In genomic region chr11:103003210-103003609, GRCm38 (mm10) we compare ENCODE assay signal across 8 mouse cellular contexts. TPM values are rescaled to one million over a fixed set of nuclear protein-coding genes. Genes with fewer than 3 reads are reported as not detected.
A peak's percentile ranks its signal among the peaks of the same experiment; 100 is the strongest.
DNase-seq lines count a peak whose midpoint lies in the region; ATAC-seq and TF ChIP-seq lines count a peak whose summit lies in the region.

No protein-coding gene starts in this region.

- no peaks in the 10 kb centered on the region for H3K27me3 ChIP-seq in ES-Bruce4 (ENCODE audit: control insufficient read depth, insufficient read depth, low read length, poor library complexity, severe bottlenecking)

- H3K9ac ChIP-seq in ES-Bruce4 (ENCODE audit: low read depth, poor library complexity, severe bottlenecking) = peak overlapping the region; percentile 42

- peak; percentile 67 for DNase-seq in adrenal gland, adult 8-10 months
- peak; percentile 90 for DNase-seq in gastrocnemius, postnatal 14 days
- peak; percentile 28 for DNase-seq in kidney, adult 18-20 months
- peak; percentile 45 for DNase-seq in left cerebral cortex, postnatal 4 days
- peak; percentile 75 for DNase-seq in right cerebral cortex, postnatal 25 days
- no peak for DNase-seq in cerebellum, adult 9-10 months

- peaks cover 6% of the 10 kb centered on the region for H3K4me1 ChIP-seq in ES-Bruce4 (ENCODE audit: control insufficient read depth, insufficient read depth, low read length)

- intact Hi-C loops in gastrocnemius, postnatal 14 days (cut with DNase I; ENCODE audit: low total_unique reads) = no loop called here
- intact Hi-C loops in left cerebral cortex, postnatal 4 days (cut with DNase I) = no loop called here

- no peak for ATAC-seq in cerebellum, adult (ENCODE audit: insufficient number of reproducible peaks, low FRiP score, low TSS enrichment)

- peaks cover 15% of the 10 kb centered on the region for H3K36me3 ChIP-seq in ES-Bruce4 (ENCODE audit: control insufficient read depth, insufficient read depth, low read length, poor library complexity, severe bottlenecking)

- no peaks in the 10 kb centered on the region for H3K9me3 ChIP-seq in ES-Bruce4 (replicated peaks; ENCODE audit: control insufficient read depth, insufficient read depth, low read length, poor library complexity, severe bottlenecking)

- TF ChIP-seq CTCF in ES-Bruce4 (IDR thresholded peaks at IDR 0.05; ENCODE audit: low read depth, low read length) = no peak

- H3K27ac ChIP-seq in ES-Bruce4 (ENCODE audit: insufficient read depth, low read length) = peak overlapping the region; percentile 78

- no peak for TF ChIP-seq POLR2A in ES-Bruce4 (IDR thresholded peaks at IDR 0.05; ENCODE audit: insufficient read depth, low read length)

- TF ChIP-seq EP300 in ES-Bruce4 (IDR thresholded peaks at IDR 0.05; ENCODE audit: insufficient read depth, low read depth, low read length) = 0 out of 2 replicates have a peak, but pooled peaks have one; percentile 17

- H3K4me3 ChIP-seq in ES-Bruce4 (ENCODE audit: low read depth, low read length) = no peak overlapping the region

RNA-seq across cellular contexts. Expression of gene Nmt1, which starts 24.8 kb away (rescaled TPM):
- 101 TPM in 2 replicates for polyA plus RNA-seq in ES-Bruce4 (2011; ENCODE audit: insufficient read depth, insufficient read length, low read depth, missing spikeins)
- 100 to 1,000 TPM; 102 to 113 (median 109) TPM for total RNA-seq in adrenal gland, adult 8-10 months (2022)
- total RNA-seq in gastrocnemius, postnatal 14 days (2021) = 10 to 100 TPM; 42.8 to 44.0 TPM
- 10 to 100 TPM; 60.3 to 67.8 TPM for total RNA-seq in left cerebral cortex, postnatal 4 days (2021)

RNA-seq across cellular contexts. Expression of gene Dcakd, which starts 24.9 kb away (rescaled TPM):
- 120 and 134 TPM in 2 replicates for polyA plus RNA-seq in ES-Bruce4 (2011; ENCODE audit: insufficient read depth, insufficient read length, low read depth, missing spikeins)
- total RNA-seq in adrenal gland, adult 8-10 months (2022) = 10 to 100 TPM; 64.3 to 89.6 (median 75.5) TPM
- 10 to 100 TPM; 22.8 to 30.0 TPM for total RNA-seq in gastrocnemius, postnatal 14 days (2021)
- total RNA-seq in left cerebral cortex, postnatal 4 days (2021) = 100 to 1,000 TPM; 116 to 128 TPM

RNA-seq across cellular contexts. Expression of gene C1ql1, which starts 56.7 kb away (rescaled TPM):
- polyA plus RNA-seq in ES-Bruce4 (2011; ENCODE audit: insufficient read depth, insufficient read length, low read depth, missing spikeins) = 4.8 and 5.9 TPM in 2 replicates
- total RNA-seq in adrenal gland, adult 8-10 months (2022) = 10 to 100 TPM; 62.1 to 91.9 (median 72.9) TPM
- total RNA-seq in gastrocnemius, postnatal 14 days (2021) = under 1 TPM; 0.20 to 0.41 TPM
- total RNA-seq in left cerebral cortex, postnatal 4 days (2021) = 10 to 100 TPM; 10.9 to 12.7 TPM

Comparison
In these comparisons a context has a peak if more than half of its experiments do, and no peak if none do; other contexts are left out.
1. RNA of gene C1ql1, which starts 56.7 kb away (total RNA-seq): 62.1 to 91.9 TPM in adrenal gland, adult 8-10 months and 10.9 to 12.7 TPM in left cerebral cortex, postnatal 4 days; 0.20 to 0.41 TPM in gastrocnemius, postnatal 14 days; every median in the first group is over 4 times any median in the second.